ENCODE assay signal across 9 mouse cellular contexts in the genomic region with DNA sequence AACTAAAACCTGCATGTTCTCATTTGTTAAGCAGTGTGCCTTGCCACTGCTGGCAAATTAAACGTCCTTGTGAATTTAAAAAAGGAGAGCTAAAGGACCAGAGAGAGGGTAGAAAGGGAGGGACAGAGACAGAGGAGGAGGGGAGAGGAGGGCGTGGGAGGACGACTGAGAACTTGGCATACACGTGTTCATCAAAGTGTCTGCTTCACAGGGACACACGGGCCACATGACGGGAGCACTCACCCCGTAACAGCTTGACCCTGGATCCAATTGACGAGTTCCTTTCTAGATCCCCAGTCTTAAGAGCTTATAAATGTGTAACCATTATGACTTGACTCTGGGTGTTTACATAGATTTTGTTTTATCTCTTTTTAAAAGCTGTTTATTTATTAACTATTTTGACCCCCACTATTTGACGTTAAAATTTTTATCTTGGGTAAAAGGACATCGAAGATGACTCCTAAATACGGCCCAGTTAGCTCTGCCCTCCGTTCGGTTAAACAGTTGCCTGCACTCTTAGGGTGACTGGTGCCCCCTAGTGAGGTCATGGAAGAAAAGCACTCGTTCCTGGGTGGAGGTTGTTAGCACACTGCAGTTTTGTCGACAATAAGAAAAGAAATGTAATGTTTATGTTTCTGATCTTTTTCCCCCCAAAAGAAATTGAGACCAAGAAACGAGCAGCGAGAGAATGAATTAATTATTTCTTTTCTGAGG.
A peak's percentile ranks its signal among the peaks of the same experiment; 100 is the strongest.
DNase-seq lines count a peak whose midpoint lies in the region; ATAC-seq and TF ChIP-seq lines count a peak whose summit lies in the region.
"Had no signal": no experiment of that assay in that cellular context is flagged by ENCODE, and none has a peak within 500 bp of the region (broad histone marks: within the 10 kb centered on the region; RNA-seq: fewer than 3 reads in every experiment).

No protein-coding gene starts in this region.

- H3K9me3 ChIP-seq in heart, postnatal 0 days (replicated peaks; ENCODE audit: control insufficient read depth, low read length): no peaks in the 10 kb centered on the region
- H3K9me3 ChIP-seq in heart, embryonic 11.5 days (replicated peaks; ENCODE audit: control insufficient read depth, low read length): no peaks in the 10 kb centered on the region
- H3K9me3 ChIP-seq in forebrain, embryonic 14.5 days (replicated peaks; ENCODE audit: control insufficient read depth, low read length): no peaks in the 10 kb centered on the region
- no peaks in the 10 kb centered on the region for H3K9me3 ChIP-seq in midbrain, embryonic 15.5 days
- H3K9me3 ChIP-seq: limb, embryonic 13.5 days had no signal

- H3K27ac ChIP-seq in heart, postnatal 0 days (ENCODE audit: low read depth): no peak overlapping the region
- H3K27ac ChIP-seq in heart, embryonic 11.5 days (ENCODE audit: low read depth, low read length): no peak overlapping the region
- H3K27ac ChIP-seq in forebrain, embryonic 14.5 days (ENCODE audit: low read depth, low read length): no peak overlapping the region
- H3K27ac ChIP-seq in midbrain, embryonic 15.5 days: no peak overlapping the region
- H3K27ac ChIP-seq: limb, embryonic 13.5 days had no signal

- no peak overlapping the region for H3K4me3 ChIP-seq in heart, postnatal 0 days (ENCODE audit: low read depth, low read length)
- no peak overlapping the region for H3K4me3 ChIP-seq in heart, embryonic 11.5 days (ENCODE audit: low read depth, low read length)
- no peak overlapping the region for H3K4me3 ChIP-seq in forebrain, embryonic 14.5 days (ENCODE audit: low read depth, low read length)
- no peak overlapping the region for H3K4me3 ChIP-seq in midbrain, embryonic 15.5 days
- H3K4me3 ChIP-seq: limb, embryonic 13.5 days had no signal

- 35% methylated on average over 17 of the region's 17 CpGs for WGBS in heart, postnatal 0 days
- WGBS in heart, embryonic 11.5 days (ENCODE audit: insufficient replicate concordance): 37% methylated on average over 17 of the region's 17 CpGs
- WGBS in forebrain, embryonic 14.5 days: 28% methylated on average over 17 of the region's 17 CpGs
- 27% methylated on average over 17 of the region's 17 CpGs for WGBS in midbrain, embryonic 15.5 days

- TF ChIP-seq EP300 in heart, postnatal 0 days (IDR thresholded peaks at IDR 0.05; ENCODE audit: low read depth): no peak

- no peaks in the 10 kb centered on the region for H3K27me3 ChIP-seq in heart, postnatal 0 days (ENCODE audit: control insufficient read depth, insufficient read depth, low read length)
- no peaks in the 10 kb centered on the region for H3K27me3 ChIP-seq in heart, embryonic 11.5 days (ENCODE audit: control insufficient read depth, insufficient read depth, low read length)
- no peaks in the 10 kb centered on the region for H3K27me3 ChIP-seq in forebrain, embryonic 14.5 days (replicated peaks; ENCODE audit: control insufficient read depth, insufficient read depth, low read length)
- no peaks in the 10 kb centered on the region for H3K27me3 ChIP-seq in midbrain, embryonic 15.5 days (replicated peaks)
- H3K27me3 ChIP-seq: limb, embryonic 13.5 days had no signal

- H3K4me2 ChIP-seq in heart, postnatal 0 days (ENCODE audit: low read depth, low read length): no peak overlapping the region
- no peak overlapping the region for H3K4me2 ChIP-seq in heart, embryonic 11.5 days
- H3K4me2 ChIP-seq in forebrain, embryonic 14.5 days (ENCODE audit: low read length): no peak overlapping the region
- no peak overlapping the region for H3K4me2 ChIP-seq in midbrain, embryonic 15.5 days
- H3K4me2 ChIP-seq: limb, embryonic 13.5 days had no signal

- peaks cover 50% of the 10 kb centered on the region for H3K36me3 ChIP-seq in heart, postnatal 0 days (replicated peaks; ENCODE audit: control insufficient read depth, insufficient read depth, low read length)
- 0 out of 2 replicates have a peak, but pooled peaks cover 11% of the 10 kb centered on the region for H3K36me3 ChIP-seq in heart, embryonic 11.5 days (ENCODE audit: control insufficient read depth, insufficient read depth, low read length)
- peaks cover 20% of the 10 kb centered on the region for H3K36me3 ChIP-seq in forebrain, embryonic 14.5 days (ENCODE audit: control insufficient read depth, insufficient read depth, low read length)
- H3K36me3 ChIP-seq in midbrain, embryonic 15.5 days (replicated peaks): no peaks in the 10 kb centered on the region

- no peak overlapping the region for H3K9ac ChIP-seq in heart, postnatal 0 days (replicated peaks; ENCODE audit: low read depth, low read length)
- H3K9ac ChIP-seq in heart, embryonic 11.5 days (ENCODE audit: low read depth, low read length): no peak overlapping the region
- no peak overlapping the region for H3K9ac ChIP-seq in forebrain, embryonic 14.5 days (ENCODE audit: low read length)
- H3K9ac ChIP-seq in midbrain, embryonic 15.5 days: no peak overlapping the region
- H3K9ac ChIP-seq: limb, embryonic 13.5 days had no signal

- no peak for TF ChIP-seq POLR2A in brain, embryonic 14.5 days (IDR thresholded peaks at IDR 0.05; ENCODE audit: borderline replicate concordance, extremely low read depth, insufficient read depth, insufficient read length, poor library complexity, severe bottlenecking)

- peak; percentile 64; the same call in 1 of the 2 replicates for ATAC-seq in heart, postnatal 0 days (ENCODE audit: insufficient read depth, low read depth)
- no peak for ATAC-seq in heart, embryonic 11.5 days (replicated peaks; ENCODE audit: insufficient number of reproducible peaks, low FRiP score, low TSS enrichment)
- ATAC-seq in CD4-positive, CD25-positive, alpha-beta regulatory T cell, adult 4 months: peak; percentile 69
- ATAC-seq in forebrain, embryonic 14.5 days: peak; percentile 82
- peak; percentile 68; the same call in 1 of the 2 replicates for ATAC-seq in midbrain, embryonic 15.5 days (replicated peaks)

- no peaks in the 10 kb centered on the region for H3K4me1 ChIP-seq in heart, postnatal 0 days (ENCODE audit: control insufficient read depth, insufficient read depth)
- no peaks in the 10 kb centered on the region for H3K4me1 ChIP-seq in heart, embryonic 11.5 days (ENCODE audit: control insufficient read depth, insufficient read depth, low read length)
- no peaks in the 10 kb centered on the region for H3K4me1 ChIP-seq in forebrain, embryonic 14.5 days (ENCODE audit: control insufficient read depth, insufficient read depth, low read length)
- H3K4me1 ChIP-seq in midbrain, embryonic 15.5 days: 0 out of 2 replicates have a peak, but pooled peaks cover 2% of the 10 kb centered on the region

- peak; percentile 84 for TF ChIP-seq CTCF in heart, postnatal 0 days (IDR thresholded peaks at IDR 0.05; ENCODE audit: low read depth)
- peak; percentile 85 for TF ChIP-seq CTCF in brain, embryonic 14.5 days (IDR thresholded peaks at IDR 0.05; ENCODE audit: borderline replicate concordance, extremely low read depth, insufficient read depth, insufficient read length)

- peak; percentile 74 for DNase-seq in heart, postnatal 0 days (ENCODE audit: low spot score)
- DNase-seq in brain, embryonic 14.5 days (ENCODE audit: low read depth): peak; percentile 83
- DNase-seq in forebrain, embryonic 14.5 days (ENCODE audit: low spot score): peak; percentile 76
- peak; percentile 74 for DNase-seq in kidney, postnatal 14 days
- DNase-seq in ovary, postnatal 10 days (ENCODE audit: low spot score): no peak
